Mouse (Mus musculus): ENCODE data around the gene Arhgap30. TPM values are rescaled to one million over a fixed set of nuclear protein-coding genes. Genes with fewer than 3 reads are reported as not detected.

Arhgap30 gene
- total RNA-seq (2021) = under 1 TPM; 0.53 to 0.90 TPM
- long read RNA-seq, experiment 1 = 0 reads
- long read RNA-seq, experiment 2 = 0 reads

DNA sequence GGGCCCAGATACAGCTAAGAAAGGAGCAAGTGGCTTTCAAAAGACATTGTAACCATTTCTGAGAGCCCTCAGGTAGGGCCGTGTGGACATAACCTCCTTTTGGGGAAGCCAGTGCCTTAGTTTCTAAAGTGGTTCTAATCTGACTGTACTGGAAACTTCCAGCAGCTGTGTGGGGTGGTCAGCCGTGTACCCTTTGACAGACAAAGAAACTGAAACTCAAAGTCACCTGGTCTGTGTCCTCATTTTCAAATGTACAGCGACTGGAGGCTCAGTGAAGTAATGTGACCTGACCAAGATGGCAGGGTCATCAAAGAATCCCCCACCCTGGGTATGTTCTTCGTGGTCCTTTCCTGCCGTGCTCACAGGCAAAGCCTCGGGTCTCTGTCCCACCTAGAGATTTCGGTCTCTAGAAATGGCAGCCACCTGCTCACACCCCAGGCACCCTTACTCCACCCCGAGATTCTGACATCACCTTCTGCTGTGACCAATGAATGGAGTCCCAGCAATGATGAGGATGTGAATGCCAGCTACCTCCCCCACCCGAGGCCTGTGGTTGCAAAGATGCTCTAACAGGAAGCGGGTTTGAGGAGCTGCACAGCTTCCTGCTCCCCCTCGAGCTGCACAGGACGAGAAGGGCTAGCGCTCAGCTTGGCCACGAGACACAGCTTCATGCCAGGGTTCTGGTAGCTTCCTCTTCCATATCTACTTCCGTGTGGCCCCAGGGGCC lies at the start of gene Arhgap30:
Gene Arhgap30, plus strand, starts transcription at position 579 of the 727 bp plus-strand sequence.
- peak; percentile 18 for DNase-seq (ENCODE audit: low spot score)

DNA sequence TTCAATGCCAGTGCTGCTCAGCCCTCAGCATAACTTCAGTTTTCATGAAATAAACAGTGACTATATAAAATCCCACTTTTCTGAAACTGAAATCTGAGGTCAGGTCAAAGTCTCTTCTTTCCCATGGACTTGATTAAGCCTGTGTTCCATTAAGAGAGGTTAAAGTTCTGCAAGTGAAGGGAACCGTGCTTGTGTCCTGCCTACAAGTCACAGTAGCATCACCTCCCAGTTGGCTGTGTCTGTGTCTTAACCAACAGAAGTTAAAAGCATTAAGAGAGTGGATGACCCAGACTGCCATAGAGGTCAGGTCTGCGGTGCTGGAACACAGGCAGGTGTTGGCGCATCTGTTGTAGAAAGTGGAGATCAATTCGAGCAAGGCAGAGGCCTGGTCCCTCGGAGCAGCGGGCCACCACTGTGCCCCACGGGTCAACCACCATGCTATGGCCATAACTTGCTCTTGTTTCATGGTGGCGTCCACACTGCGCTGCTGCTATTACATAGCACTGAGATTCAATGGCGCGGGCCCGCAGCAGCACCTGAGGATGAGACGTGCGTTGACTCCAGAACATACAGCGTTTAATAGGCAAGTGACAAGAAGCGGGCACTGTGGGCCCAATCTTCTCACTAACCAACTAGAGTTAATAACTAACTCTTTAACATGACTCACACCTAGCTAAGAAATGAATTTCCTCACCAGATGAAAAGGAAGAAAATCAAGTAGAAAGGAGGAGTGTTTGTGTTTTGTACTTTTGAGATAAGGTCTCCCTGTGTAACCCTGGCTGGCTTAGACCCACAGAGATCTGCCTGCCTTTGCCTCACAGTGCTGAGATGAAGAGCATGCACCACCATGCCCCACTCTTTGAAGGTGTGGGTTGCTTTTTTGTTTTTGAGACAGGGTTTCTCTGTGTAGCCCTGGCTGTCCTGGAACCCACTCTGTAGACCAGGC lies 46.2 kb upstream of the Arhgap30 start:
- no peak for DNase-seq (ENCODE audit: low spot score)

DNA sequence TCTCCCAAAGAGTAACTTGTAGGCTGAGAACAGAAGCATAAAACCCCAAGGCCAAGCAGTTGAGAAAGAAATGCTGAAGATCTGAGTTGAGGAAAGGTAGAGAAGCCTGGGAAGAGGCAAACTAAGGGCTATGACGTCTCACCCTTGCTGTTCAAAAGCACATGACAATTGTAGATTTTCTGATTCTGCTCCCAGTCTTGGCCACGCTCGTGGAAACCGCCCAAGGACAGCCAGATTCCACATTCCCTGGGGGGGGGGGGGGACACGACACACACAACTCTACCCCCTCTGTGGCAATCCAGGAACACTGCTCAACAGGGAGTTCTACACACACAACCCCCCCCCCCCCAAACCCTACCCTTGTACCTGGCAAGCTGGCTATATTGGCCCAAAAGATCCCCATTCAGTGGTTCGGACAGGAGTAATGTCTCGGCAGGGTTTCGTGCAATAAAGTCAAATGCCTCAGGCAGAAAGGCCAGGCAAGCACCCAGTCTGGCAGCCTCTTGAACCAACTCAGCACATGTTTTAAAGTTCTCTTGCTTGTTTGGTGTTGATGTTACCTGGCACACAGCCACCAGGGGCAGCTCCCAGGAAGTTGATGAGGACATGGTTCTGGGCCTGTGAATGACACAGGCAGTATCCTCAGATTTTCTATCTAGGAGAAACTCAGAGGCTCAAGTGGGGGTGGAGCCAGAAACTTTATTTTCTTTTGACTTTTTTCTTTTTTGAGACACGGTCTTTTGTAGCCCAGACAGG lies 44.7 kb upstream of the Arhgap30 start:
- DNase-seq (ENCODE audit: low spot score) = peak; percentile 29

DNA sequence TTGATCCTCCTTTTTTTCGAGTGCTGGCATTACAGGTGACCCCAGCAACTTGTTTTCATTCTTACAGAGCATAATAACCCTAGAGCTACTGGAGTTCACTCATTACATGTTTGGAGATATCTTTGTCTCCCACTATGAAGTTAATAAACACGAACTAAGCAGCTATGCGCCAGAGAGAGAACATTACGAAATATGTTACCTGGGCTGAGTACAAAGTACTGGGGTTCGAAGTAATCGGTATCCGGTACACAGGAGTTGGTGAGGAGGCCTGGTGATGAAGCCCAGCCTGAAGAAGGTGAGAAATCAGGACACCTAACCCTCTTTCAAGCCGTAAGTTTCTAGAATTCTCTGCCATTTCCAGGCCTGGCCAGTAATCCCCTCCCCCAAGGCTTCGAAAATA lies 44.0 kb upstream of the Arhgap30 start:
- no peak for DNase-seq (ENCODE audit: low spot score)

DNA sequence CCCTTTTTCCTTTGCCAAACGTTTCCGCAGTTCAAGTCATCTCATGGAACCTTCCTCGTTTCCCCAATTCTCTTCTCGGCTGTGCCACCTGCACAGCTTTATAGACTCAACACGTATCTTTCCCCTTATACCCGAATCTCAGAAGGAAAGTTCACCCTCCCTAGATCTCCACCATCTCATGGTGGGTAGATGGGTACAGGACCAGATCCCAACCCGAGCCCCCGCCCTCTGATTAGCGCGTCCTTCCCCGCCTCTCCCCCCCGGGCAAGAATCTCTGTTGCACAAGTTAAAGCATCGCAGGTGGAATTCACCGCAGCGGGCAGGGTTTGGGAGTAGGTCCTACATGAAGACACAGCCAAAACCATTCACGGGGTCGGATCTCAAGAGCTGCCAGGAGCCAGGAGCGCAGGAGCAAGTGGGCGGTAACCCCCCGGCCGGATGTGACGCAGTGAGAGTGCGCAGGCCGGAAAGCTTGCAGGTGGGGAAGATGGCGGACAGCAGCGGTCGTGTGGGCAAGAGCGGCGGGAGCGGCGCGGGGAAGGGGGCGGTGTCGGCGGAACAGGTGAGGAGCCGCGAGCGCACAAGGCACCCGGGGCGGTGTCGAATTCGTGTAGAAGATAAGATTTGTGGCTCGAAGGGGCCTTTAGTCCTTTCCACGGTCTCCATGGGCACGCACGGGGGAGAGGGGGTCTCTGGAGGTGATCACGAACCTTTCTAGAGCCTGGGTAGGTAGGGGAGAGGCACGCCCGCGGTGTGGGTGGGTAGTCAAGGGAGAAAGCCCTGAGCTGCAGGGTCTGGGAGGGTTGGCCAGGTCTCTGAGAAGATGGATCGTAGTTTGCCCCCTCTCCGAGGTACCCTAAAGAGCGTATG lies 43.3 kb upstream of the Arhgap30 start, which contains the start of the genes Nit1 and Pfdn2:
Gene Nit1, minus strand, starts transcription at position 422 of the 870 bp plus-strand sequence.
Gene Pfdn2, plus strand, starts transcription at position 446 of the 870 bp plus-strand sequence.
- DNase-seq (ENCODE audit: low spot score) = peak; percentile 92

DNA sequence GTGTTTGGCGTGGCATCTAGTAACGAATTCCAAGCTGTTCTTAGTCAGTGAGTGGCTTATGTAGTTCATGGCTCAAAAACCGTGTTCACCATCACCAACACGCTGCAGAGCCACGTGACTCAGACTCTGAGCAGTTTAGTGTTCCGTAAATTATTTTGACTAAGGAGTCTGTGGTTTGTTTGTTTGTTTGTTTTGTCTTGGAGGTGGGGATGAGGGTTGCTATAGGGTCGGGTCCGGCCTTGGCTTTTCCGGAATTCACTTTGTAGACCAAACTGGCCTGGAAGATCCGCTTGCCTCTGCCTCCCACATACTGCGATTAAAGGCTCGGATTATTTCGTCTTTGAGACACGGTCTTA lies 42.7 kb upstream of the Arhgap30 start:
- DNase-seq (ENCODE audit: low spot score) = no peak

DNA sequence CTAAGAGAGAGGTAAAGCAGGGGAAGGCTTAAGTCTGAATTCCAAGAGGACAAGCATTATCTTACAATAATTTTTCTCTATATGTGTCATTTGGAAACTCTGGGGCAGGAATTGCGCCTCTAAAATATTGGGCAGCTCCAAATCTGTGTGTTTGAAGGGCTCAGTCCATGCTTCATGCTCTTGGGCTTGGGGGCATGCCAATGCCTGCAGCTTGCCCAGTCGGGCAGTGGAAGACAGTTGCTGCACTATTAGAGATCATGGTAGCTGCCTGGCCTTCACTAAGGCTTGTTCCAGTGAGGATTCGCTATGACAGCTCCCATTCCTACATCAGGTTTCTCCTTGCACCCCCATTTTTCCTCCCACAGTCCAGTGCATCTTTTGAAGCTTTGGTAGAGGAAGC lies 40.1 kb upstream of the Arhgap30 start:
- no peak for DNase-seq (ENCODE audit: low spot score)

DNA sequence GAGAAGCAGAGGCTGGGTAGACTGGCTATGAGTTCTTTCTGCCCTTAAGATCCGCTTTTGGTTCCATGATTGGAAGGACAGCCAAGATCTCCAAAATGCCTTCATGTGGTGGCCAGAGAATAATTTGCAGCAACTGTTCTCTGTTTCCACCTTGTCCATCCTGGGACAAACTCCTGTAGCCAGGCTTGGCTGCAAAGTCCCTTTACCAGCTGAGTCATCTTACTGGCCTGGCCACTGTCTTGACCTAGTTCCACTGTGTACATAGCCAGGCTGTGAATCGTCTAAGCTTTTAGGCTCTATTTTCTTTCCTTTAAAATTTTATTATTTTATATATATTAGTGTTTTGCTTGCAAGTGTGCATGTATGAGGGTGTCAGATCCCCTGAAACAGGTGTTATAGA lies 39.5 kb upstream of the Arhgap30 start:
- DNase-seq (ENCODE audit: low spot score) = peak; percentile 57

DNA sequence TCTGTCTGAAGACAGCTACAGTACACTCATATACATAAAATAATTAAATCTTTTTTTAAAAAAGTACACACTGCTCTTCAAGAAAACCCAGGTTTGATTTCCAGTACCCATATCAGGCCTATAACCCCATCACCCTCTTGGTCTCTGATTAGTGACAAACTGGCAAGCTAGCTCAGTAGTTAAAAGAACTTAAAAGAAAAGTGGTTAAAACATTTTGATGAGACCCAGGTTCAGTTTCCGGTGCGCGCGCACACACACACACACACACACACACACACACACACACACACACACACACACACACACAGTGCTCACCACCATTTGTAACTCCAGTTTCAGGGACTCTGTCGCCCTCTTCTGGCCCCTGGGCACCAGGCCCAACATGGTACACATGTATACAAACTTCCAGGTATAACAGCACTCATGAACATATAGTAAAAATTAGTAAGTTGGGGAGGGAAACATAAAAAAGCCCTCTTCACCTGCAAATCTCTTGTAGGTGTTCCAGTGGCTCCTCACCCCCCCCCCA lies 32.9 kb upstream of the Arhgap30 start:
- DNase-seq (ENCODE audit: low spot score) = no peak

DNA sequence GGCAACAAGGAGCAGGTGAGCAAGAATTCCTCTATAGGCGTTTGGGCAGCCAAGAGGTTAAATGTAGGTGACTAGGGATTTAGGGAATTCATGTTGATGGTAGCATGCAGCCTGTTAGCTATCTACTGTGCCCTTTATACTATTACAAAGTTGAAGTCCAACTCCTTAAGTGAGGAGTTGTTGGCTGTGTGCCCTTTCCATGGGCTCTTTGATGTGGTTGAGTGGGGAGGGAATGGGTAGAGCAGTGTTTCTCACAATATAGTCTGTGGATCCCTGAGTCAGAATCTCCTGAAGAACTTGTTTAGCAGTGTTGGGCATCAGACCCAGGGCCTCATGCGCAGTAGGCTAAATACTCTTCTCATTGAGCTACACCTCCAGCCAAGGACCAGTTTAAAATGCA lies 31.9 kb upstream of the Arhgap30 start:
- DNase-seq (ENCODE audit: low spot score) = no peak

DNA sequence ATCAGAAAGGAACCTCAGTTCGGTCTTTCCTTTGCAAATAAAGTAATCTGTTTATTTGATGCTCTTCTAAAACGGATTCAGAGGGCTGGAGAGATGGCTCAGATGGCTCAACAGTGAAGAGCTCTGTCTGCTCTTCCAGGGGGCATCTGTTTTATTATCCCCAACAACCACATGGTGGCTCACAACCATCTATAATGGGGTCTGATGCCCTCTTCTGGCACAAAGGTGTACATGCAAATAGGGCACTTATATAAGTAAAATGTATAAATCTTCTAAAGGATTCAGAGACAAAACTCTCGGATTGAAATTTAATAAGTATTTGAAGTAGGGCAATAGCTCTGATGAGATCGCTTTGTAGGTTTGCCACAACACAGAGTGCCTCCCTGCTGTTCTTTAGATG lies 30.3 kb upstream of the Arhgap30 start:
- DNase-seq (ENCODE audit: low spot score) = no peak

DNA sequence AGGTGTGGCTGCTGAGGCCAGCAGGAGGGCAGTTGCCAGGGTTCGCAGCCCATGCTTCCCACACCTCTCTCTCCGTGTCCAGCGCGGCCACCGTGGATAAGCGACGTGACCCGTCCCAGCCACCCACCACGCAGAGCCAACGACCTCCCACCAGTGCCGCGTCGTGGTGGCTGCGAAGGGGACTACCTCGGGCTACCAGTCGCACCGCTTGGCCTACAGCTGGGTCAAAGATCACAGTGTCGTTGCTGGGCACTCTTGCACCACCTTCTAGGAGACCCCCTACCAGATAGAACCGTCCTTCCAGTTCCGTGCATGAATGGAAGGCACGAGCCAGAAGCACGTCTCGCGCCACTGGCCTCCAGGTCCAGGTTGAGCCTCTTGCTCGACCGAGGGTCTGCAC lies 28.5 kb upstream of the Arhgap30 start:
- DNase-seq (ENCODE audit: low spot score) = no peak

DNA sequence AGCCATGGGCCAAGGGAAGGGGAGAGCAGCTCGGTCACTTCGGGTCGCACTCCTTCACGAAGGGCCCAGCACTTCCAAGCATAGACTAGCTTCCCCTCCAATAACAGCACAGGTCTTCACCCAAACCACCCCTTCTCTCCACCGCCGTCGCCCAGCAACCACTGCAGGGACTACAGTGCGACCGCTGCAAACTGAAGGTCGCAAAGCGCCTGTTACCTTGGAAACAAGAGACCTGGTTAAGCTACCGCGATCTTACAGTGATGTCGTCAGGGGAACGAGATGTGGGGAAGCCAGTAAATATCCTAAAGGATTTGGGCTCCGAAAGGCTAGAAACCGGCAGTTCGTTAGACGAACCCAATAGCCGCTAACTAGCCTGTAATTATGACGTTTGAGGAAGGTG lies 28.1 kb upstream of the Arhgap30 start, which contains the start of gene Klhdc9:
Gene Klhdc9, minus strand, starts transcription at position 143 of the 400 bp plus-strand sequence.
- DNase-seq (ENCODE audit: low spot score) = peak; percentile 79

DNA sequence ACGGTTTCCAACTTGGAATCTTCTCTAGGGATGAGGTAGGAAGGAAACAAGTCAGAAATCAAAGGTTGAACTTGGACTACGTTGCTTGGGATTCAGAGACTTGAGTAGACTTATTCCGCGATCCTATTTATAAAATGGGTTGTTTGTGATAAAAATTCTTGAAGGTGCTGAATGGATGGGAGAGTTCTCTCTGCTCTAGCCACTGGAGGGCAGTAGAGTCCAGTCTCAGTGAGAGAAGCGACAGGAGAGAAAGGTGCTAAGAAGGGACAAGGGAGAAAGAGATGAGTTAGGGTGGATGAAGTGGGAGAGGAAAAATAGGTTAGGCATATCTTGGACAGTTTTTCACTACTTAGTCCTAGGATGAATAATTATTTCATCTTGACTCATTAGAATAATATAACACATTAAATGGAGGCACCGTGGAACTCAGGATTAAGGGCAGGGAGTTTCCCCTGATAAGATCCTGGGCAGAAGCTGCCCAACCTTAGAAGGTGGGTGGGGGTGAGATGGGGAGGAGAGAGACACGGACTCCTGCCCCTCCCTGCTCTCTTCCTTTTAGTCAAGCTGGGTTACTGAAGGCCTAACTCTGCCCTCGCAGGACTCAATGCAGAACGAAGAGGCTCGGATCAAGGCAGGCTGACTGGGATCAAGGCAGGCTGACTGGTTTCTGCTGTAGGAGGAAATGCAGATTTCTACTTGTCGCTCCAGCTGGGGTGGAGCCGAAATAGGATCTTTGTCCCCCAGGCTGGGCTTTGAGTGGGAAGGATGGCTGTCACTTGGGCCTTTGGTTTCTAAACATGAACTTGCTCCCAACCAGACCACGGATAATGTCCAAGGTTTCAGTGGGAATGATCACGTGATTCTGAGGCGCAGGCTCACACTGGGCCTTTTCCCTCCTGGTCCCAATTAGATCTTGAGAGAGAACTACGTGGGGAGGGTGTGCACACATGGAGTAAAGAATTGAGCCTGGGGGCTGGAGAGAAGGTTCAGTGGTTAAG lies 27.3 kb upstream of the Arhgap30 start:
- DNase-seq (ENCODE audit: low spot score) = peak; percentile 71

DNA sequence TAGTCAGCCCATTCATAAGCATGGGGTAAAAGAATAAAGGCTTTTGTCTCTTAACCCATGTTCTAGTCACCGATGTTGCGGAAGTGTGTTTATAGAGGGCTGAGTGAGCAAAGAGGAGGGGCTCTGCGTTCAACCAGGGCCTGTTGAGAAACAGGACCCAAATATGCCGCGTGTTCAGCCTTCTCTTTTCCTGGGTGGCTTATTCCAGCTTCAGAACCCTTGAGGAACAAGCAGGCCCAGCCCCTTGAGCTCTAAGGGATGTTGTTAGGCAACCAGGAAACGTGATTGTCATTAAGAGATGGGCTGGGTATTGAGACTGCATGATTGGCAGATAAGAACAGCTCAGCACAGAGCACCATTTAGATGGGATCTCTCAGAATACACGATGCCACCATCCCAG lies 22.8 kb upstream of the Arhgap30 start:
- DNase-seq (ENCODE audit: low spot score) = no peak

DNA sequence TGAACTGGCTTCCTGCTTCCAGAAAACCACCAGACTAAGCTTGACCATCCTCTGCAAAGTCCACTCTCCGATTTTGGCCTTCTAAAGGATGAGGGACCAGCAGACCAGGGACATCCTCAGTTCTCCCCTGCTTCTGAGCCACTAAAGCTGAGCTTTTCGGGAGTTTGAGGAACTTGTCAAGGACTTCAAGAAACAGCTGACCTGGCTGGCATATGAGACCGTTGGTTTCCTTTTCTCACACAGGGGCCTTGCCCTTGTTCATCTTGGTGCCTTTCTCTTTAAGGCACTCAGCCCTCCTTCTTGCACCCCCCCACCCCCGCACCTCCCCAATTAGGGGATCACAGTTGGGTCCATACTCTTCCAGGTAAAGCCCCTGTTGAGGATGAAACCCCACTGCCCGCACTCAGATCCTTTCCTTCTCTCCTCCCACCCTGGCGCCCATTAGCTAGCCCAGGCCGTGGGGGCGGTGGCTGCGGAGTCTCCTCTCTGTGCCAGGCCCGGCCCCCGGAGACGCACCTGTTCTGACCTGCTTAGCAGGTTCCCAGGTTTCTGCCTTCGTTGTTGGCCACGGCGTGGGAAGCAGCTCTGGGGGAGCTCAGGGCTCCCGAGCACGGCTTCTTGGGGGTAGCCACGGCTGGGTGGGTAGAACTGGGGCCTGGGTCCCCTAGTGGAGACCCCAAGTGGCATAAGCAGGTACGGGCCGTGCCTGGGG lies 18.8 kb upstream of the Arhgap30 start, which contains the start of gene Nectin4:
Gene Nectin4, plus strand, starts transcription at position 255 of the 712 bp plus-strand sequence.
- DNase-seq (ENCODE audit: low spot score) = no peak

DNA sequence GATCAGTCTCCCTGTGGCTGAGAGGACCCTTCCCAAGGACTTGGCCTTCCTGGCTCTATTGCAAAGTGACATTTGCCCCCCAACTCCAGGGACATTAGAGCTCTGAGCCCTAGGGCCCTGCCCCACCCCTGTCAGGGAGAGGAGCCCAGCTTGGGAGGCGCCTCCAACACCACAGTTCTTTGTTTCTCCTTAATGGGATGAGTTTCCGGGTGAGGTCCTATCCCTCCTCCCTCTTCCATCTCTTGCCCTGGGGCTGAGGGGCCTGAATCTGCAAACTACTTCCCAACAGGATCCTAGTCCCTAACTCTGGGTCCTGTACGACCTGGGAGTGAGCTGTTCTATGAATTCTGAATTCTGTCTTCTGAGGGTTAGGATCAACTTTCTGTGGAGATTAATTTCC lies 15.9 kb upstream of the Arhgap30 start:
- no peak for DNase-seq (ENCODE audit: low spot score)

DNA sequence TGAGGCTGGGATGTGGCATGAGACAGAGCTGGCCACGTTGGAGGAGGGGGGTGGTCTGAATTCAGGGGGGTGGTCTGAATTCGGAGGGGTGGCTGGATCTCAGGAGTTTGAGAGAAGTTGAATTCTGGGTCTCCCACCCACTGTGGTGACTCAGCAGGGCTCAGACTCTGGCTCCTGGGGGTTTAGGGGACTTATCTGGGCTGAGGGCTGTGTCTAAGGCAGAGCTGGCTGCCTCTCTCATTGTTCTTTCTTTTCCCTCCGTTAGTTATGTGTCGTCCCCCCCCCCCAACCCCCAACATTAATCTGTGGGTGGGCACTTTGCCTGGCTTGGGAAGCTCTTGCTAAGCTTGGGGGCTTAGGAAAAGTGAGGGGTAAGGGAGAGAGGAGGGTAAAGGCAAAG lies 14.8 kb upstream of the Arhgap30 start:
- DNase-seq (ENCODE audit: low spot score) = no peak
